Mouse (Mus musculus) retina, postnatal 7 days (tissue): ENCODE results near the gene Bglap3.
"Not testable (repeated sequence)": the region's sequence is repeated elsewhere in the genome, so short reads cannot be mapped to it uniquely, and the experiment has no call there.

Experiments
- DNase-seq: peaks from one replicate; pipeline ENCODE4 v3.0.0-alpha.2; 2012; ENCODE audit warnings: low read depth, low spot score

Gene Bglap3

DNA sequence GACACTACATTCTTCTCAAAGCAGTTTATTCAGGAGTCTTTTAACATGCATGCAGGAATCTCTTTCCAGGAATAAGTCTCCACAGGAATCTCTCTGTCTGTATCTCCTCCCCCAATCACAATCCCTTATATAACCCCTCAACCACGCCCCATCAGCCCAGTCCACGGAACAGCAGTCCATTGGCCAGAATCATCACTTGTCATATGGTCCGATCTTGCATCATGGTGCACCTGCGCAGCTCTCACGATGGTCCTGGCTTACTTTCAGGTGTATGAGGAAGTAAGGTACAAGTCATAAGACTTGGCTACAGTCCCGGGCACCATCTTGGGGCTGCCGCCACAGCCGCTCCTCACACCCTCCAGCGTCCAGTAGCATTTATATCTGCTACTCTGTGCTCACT is at the start of gene Bglap3:
TSS of gene Bglap3 (minus strand) at position 101 of the 400 bp plus-strand sequence.
- DNase-seq: not testable (repeated sequence)

DNA sequence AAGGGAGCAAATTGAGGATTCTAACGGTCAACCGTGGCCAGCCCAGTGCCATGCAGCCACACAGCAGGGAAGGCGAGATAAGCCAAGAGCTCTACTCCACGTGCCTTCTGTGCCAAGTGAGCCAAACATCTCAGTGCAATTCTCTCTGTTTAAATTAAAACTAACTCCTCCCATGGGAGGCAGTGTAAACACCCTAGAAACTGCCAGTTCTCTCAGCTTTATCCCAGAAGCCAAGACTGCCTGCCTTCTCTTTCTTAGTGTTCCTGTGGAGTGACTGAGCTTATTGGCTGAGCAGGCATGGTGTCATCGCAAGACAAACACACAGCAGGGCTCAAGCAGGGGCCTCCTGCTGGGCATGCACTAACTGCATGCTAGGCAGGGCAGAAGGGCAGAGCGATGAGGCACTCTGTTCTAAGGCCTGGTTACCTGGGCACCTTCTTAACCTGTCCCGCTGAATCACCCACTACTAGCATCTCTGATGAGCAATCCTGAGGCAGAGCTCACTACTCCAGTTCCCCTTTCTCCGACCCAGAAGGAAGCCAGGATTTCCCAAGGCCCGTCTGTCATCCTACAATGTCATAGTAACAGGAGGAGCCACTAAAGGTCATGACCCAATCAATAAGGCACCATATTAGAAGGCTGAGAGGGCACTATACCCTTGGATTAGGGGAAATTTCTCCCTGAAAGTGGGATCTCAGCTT is 49.6 kb upstream of the Bglap3 start:
- no peak for DNase-seq

DNA sequence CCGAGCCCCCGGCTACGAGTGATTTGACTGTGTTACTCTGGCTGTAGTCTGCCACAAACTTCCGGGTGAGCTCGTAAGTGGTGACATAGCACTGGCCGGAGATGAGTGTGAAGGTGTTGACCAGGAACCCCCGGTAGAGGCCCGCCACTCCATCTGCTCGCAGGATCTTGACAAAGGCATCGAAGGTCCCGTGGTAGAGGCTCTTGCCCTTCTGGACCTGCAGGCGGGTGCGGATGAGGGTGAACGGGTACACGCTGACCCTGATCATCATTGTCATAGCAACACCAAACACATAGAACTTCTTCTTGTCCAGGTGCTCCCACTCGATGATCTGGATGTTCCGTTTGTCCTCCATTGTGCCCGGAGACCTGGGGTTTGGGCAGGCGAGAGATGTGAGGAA is 48.2 kb upstream of the Bglap3 start:
- no peak for DNase-seq

DNA sequence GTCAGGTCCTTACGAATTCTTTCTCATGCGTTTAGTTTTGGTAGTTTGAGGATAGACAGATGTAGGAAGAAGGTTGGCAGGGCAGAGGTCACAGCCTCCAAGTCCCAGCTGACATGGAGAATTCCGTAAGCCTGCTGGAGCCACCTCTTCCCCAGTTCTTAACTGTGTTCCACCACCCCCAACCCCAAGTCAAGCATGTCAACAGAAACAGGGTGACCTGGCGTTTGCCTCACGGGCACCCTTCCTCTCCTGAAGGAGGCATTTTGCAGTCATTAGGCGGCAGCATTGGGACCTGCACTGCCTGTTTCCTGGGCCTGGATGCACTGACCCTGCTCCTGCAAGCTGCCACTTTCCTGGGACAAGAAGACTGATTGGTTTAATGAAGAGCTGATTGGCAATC is 45.5 kb upstream of the Bglap3 start:
- DNase-seq: no peak

DNA sequence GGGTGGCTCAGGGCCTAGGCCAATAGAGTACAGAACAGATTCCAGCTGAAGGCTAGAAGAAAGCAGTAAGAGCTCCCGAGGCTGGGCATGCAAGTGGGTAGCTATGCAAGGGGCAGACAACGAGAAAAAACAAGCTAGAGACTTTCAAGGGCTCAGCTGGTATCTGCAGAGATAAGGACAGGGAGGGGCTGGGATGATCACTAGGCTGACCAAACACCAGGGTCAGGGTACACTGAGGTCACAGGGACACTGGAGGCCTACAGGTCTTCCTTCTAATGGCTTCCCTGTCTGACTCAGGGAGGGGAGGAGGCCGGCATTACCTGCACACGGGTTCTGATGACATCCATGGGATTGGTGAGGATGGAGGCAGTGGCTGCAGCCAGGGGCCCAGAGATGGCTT is 43.1 kb upstream of the Bglap3 start:
- no peak for DNase-seq

DNA sequence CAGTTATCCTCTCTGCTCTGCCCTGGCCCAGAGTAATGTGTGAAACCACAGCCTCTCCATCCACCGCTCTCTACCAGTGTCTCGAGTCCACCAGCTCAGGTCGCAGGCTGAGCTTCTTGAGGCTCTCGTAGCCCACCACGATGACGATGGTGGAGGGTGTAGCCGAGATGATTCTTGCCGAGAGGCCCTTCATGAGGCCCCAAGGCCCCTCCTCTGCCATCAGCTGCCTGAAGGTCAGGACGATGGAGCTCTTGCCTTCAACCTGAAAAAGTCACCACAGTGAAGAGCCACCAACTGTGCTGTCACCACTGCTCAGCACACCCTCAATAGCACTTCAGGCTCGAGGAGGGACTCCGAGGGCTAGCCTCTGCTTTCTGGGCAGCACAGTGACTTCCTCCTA is 40.1 kb upstream of the Bglap3 start:
- no peak for DNase-seq

DNA sequence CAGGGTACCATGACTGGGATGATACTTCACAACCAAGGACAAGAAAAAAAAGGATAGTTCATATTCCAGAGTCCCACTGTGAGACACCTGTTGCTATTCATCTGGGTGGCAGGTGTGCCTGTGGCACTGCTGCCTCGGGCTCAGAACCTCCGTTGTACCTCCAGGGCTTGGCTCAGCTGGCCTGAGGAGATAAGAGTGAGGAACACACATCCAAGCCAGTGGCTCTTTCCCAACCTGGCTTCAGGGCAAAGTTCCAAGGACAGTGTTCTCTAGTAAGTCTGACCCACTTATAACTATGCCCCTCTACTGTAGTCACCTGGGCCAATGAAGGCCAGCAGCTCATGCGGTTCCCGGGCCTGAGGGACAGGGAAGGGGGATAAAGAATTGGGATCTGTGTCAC is 39.1 kb upstream of the Bglap3 start:
- DNase-seq: no peak

DNA sequence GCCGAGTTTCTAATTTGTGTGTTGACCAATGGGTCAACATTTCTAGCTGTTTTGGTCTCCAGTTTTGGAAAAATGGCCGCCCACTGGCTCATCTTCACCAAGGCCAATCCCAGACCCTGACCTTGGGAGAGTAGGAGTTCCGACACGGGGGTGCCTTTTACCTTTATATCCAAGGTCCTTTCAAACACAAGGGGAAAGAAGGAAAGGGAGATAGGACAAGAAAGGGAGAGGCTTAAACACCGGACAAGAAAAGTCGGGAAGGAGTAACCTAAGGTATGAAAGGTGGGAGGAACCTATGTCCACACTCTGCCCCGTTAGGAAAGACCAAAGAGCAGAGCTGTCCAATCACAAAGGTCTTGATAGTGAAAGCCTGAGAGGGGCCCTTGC is 38.1 kb upstream of the Bglap3 start:
- DNase-seq: no peak

DNA sequence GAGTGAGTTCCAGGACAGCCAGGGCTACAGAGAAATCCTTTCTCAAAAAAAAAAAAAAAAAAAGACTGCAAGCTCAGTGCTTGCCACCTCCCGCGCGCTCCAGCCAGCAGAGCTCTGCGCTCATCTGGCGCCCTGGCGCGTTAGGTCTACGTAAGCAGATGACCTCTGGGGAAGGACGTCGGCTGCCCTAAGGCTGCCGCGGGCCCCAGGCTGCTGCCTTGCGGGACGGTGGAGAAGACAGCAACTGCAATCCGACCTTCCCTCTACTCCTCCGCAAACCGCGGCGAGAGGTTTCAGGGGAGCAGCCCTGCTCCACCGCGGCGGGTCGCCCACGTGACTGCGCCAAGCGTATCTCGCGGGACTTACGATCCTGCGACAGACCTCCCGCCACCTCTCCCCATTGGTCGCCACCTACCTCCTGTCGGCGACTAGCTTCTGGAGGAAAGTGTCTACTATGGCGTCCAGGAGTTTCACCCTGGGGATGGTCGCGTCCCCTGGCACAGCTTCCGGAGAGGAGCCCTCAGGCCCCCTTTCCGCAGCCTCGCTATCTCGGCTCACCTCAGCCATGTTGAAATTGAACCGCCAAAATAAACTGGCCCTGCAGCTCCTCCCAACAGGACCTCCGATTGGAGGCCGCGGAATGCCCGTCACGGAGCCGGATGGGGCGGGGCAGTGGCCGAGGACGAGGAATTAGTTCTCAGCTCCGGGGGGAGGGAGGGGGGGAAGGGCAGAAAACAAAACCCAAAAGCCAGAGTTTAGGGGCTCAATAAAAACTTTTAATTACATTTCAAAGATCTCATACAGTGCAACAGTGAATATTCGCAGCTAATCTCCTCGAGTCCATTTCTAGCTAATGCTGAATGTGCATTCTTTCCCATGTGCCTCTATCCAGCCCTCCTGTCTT is 37.5 kb upstream of the Bglap3 start, which contains the start of gene Pmf1:
TSS of gene Pmf1 (minus strand) at position 591 of the 904 bp plus-strand sequence.
- peak; percentile 76 for DNase-seq

DNA sequence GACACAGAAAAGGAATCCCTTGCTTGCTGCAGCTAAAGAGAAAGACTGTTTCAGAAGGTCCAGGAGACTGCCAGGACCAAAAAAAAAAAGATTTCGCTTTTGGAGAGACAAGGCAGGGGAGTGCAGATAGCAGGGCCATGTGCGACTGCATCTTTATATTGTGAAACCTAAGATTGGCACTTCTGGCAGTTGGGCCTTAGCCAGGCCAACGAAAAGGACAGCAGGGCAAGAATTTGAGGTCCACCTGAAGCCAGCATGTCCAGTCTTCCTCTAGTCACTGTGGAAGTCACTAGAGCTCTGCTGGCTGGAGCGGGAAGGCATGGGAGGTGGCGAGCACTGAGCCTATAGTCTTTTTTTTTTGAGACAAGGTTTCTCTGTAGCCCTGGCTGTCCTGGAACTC is 36.4 kb upstream of the Bglap3 start:
- DNase-seq: no peak

DNA sequence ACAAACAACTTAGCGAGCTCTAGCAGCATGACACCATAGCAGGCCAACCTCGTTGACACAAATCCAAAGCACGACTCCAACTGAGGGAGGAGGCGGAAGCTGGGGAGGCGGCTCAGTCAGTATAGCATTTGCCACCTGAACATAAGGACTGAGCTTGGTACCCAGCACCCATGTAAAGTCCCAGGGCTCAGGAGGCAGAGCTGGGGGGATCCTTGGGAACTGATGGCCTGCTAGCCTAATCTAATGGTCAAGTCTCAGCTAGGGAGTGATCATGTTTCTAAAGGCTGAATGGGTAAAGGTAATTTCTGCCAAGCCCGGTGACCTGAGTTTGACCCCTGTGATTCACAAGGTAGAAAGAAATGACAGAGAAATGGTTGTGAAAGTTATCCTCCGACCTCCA is 35.0 kb upstream of the Bglap3 start:
- DNase-seq: no peak

DNA sequence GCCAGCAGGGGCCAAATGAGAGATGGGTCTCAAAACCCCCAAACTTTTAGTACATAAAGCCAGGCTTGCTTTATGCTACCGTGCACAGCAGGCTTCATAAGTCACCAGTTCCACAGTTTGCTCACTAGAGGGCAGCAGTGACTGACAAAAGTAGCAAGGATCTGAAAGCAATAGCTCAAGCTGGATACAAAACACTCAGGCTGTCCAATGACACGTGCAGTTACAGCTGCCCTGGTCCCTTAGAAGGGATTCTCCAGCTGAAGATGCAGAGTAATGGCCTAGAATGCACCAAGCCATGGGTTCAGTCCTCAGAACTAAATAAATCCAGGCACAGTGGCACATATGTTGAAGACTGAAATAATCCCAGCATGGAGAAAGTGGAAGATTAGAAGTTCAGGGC is 34.5 kb upstream of the Bglap3 start:
- DNase-seq: peak; percentile 81

DNA sequence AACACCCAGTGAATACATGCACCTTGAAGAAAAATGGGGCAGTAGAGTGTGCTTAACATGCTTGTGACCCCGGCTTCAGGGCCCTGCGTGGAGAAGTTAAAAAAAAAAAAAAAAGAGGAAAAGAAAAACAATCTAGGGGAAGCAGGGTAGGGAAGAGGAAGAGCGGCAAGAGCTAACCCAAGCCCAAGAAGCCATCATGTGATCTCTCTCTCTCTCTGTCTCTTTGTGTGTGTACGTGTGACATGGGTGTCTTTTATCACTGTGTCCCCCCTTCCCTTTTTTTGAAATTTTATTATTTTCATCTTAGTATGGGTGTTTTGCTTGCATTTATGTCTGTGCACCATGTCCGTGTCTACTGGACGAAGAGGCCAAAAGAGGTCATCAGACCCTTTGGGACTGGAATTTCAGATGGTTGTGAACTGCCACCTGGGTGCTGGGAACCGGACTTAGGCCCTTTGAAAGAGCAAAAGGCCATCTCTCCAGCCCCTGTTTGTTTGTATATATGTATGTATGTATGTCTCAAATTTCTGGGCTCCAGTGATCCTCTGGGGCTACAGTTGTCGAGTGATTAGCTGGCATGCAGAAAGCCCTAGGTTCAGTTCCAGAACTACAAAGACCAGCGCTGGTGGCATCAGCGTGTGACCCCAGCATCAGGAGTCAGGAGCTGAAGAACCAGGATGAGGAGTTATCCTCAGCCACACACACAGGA is 31.1 kb upstream of the Bglap3 start:
- no peak for DNase-seq

DNA sequence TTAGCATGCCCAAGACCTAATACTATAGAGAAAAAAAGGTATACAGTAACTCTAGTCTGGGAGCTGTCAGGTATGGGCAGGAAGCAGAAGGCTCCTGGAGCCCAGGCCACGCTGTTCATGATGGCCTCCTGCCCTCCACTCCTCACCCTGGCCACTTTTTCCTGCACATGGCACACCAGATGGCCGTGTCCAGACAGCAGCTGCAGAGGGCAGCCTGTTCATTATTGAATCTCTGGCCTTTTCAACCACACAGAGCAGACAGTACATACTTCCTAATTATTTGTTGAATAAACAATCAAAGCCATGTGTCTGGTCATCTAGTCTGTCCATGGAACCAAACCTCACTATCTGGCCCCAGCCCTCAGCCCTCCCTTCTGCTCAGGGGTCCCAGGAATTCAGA is 26.1 kb upstream of the Bglap3 start:
- DNase-seq: no peak

DNA sequence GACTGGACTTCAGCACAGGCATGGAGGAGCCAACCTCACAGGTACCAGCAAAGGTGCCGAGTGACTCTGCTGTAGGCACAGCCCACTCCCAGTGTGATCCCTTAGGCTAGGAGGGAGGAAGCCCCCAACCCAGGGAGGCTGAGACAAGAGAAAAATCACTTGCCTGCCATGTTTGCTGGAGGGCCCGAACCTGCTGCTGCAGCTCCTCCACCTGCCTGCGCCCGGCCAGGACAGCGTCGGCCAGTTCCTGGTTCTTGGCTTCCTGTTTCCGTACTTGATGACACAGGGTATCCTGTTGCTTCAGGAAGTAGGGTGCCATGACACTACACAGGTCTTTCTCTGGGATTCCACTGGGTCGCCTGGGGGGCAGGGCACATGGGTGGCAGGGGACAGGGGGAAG is 23.2 kb upstream of the Bglap3 start:
- DNase-seq: no peak

DNA sequence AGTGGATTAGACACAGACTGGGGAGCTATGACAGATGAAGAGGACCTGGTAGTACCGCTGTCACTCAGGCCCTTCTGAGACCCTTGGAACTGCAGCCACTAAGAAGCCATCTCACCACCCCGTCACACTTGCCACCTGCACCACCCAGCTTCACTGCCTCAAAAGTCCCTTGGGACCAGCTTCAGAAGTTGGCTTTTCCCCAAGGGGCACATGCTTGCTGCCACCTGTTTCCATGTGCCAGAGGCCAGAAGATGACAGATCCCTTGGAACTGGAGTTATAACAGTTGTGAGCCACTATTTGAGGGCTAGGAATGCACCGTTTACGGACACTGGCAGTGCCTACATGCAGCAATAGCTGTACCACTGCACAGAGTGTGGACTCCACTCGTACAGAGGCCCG is 22.7 kb upstream of the Bglap3 start:
- no peak for DNase-seq

DNA sequence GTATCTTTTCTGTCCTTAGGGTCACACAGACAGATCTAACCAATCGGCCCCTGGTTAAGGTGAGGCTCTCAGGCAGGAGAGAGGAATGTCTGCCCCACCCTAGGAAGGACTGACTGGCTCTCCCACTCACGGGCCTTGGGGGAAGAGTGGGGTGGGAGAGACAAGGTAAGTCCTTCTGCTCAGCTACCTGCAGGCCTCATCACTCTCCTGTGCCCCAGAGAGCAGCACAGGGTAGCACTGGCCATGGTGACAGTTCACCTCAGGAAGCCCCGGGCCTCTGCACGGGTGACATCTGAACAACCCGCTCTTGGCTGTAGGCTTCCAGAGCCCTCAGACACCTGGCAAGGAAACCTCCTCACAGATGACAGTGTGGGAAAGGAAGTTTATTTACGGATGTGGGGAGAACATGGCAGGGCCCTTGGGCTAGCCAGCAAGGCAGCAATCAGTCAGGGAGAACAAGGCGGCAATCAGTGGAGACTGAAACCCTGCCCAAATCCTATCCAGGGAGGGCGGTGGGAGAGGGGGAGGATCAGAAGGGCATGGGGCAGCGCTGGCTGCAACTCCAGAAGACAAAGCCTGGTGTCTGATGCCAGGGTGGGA is 21.3 kb upstream of the Bglap3 start:
- DNase-seq: no peak

DNA sequence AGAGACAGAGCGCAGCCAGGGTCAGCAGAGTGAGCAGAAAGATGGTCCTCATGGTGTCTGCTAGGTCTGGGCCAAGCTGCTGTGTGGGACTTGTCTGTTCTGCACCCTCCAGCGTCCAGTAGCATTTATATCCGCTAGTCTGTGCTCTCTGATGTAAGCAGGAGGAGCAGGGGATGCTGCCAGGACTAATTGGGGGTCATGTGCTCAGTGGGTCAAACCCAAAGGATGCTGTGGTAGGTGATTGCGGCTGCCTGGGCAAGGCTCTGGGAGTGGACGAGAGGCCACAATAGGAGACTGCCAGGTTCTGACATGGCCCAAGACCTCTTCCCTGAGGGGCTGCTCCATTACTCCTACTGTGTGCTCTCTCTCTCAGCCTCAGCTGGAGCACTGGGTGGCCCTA is 11.8 kb upstream of the Bglap3 start, which contains the start of gene Bglap:
TSS of gene Bglap (minus strand) at position 101 of the 400 bp plus-strand sequence.
- DNase-seq: no peak

DNA sequence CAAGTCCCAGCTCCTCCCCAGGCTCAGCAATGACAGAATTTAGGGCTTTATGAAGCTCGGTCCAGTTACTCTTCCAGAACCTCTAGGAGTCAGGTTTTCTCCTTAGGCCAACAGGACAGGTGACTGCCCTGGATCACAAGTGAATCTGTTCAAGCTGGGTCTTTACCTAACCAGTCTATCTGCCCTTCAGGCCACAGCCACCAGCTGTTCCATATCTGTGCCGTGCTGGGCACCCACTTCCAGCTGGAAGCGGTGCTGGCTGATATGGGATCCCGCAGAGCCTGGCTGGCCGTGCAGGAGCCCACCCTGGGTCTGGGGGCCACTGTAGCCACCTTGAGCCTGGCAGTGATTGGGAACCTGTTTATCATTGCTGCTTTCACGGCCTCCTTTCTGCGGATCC is 9.8 kb upstream of the Bglap3 start:
- DNase-seq: not testable (repeated sequence)

DNA sequence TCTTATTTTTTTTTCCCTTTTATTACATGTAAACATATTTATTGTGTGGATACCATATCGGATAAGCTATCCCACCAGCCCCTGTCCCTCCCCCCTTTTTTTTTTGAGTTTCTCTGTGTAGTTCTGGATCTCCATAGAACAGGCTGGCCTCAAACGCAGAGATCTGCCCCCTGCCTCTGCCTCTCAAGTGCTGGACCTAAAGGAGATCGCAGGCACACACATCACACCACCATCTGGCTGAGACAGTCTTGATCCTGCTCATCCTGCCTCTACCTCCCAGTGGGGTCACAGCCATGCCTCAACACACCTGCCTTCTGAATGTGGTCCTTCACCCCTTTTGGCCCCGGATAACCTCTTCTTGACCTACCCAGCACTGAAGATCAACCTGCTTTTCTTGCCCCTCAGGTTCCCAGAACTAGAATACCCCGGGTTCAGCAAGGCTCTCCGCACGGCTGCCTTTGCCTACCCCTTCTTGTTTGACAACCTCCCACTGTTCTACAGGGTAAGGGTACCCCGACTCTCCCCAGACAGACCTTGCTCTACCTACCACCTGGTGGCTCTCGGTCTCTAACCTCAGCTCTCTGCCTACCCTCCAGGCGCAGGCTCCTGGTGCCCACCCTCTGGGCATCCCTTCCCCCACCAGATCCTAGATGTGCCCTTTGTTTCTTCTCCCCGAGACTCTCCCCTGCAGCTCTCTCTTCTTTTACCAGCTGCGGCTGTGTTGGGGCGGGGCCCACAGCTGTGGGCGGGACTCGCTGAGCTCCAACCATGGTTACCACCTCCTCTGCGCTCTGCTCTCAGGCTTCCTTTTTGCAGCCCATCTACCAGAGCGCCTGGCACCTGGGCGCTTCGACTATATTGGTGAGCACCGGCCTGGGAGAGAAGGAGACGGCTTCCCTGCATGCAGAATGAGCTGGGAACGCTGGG is 9.1 kb upstream of the Bglap3 start:
- DNase-seq: not testable (repeated sequence)

DNA sequence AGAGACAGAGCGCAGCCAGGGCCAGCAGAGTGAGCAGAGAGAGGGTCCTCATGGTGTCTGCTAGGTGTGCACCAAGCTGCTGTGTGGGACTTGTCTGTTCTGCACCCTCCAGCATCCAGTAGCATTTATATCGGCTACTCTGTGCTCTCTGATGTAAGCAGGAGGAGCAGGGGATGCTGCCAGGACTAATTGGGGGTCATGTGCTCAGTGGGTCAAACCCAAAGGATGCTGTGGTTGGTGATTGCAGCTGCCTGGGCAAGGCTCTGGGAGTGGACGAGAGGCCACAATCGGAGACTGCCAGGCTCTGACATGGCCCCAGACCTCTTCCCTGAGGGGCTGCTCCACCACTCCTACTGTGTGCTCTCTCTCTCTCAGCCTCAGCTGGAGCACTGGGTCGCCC is 6.1 kb upstream of the Bglap3 start, which contains the start of gene Bglap2:
TSS of gene Bglap2 (minus strand) at position 101 of the 400 bp plus-strand sequence.
- not testable (repeated sequence) for DNase-seq
